Mouse (Mus musculus): ENCODE measurements at regions not wholly inside any gene's neighbourhood (a gene's known extent, or its start where the extent isn't known, plus 50 kb on each side); places are given as distances from the start of the nearest gene placed in this dataset.

DNA sequence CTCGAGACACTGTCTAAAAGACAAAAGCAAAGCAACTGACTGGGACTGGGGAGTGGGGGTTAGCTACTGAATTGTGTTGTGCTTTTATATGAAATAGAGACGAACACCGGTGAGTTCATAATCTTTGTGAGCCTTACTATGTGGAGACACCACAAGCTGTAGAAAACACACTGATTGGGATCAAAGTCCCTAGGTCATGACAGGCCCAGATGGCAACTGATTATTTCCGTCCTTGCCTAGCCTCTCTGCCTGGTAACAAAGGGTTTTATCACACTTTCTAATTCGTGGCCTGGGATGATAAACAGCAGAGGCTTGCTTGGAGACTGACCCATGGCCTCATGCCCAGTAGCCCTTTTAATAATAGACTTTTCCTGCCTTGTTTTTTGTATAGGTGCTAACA, 213.5 kb downstream of the Gm10260 start:
- 38% methylated on average over 5 of the region's 5 CpGs for WGBS
- Histone ChIP-seq H3K4me1 (ENCODE audit: control insufficient read depth, insufficient read depth, low read length) (peaks cover 29% of the 10 kb centered on the region), H3K4me3 (replicated peaks; ENCODE audit: extremely low read depth, low read depth, low read length) (no peak overlapping the region)
- no peak for TF ChIP-seq CTCF (IDR thresholded peaks at IDR 0.05; ENCODE audit: insufficient read depth, low read length)
- TF ChIP-seq POLR2A (IDR thresholded peaks at IDR 0.05; ENCODE audit: borderline replicate concordance, extremely low read depth, low read depth, low read length), result no peak
- no peak for DNase-seq

DNA sequence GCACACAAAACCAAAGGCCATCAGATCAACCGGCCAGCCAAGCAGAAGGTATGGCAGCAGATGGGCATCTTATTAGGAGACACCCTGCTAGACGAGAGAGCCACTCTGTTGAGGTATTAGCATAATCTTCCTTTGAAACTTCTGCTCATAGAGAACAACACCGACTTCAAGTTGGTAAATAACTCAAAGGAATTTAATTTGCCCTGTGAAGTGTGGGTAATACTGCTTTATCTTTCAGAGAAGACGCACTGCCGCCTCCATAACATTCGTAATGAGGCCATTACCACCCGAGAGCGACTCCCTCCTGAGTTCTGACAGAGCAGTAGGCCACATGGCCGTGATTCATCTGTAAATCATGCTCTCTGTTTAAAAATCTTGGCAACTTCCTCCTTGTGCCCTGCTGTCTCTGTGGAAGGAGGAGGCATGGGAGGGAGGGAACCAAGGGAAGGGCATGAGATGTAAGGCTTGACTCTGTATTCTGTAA, 214.4 kb downstream of the Gm10260 start:
- Histone ChIP-seq H3K4me1 (ENCODE audit: control insufficient read depth, insufficient read depth, low read length) (peaks cover 29% of the 10 kb centered on the region), H3K4me3 (replicated peaks; ENCODE audit: extremely low read depth, low read depth, low read length) (no peak overlapping the region)
- WGBS, result 49% methylated on average over 9 of the region's 9 CpGs
- no peak for DNase-seq
- no peak for TF ChIP-seq CTCF (IDR thresholded peaks at IDR 0.05; ENCODE audit: insufficient read depth, low read length)
- no peak for TF ChIP-seq POLR2A (IDR thresholded peaks at IDR 0.05; ENCODE audit: borderline replicate concordance, extremely low read depth, low read depth, low read length)

DNA sequence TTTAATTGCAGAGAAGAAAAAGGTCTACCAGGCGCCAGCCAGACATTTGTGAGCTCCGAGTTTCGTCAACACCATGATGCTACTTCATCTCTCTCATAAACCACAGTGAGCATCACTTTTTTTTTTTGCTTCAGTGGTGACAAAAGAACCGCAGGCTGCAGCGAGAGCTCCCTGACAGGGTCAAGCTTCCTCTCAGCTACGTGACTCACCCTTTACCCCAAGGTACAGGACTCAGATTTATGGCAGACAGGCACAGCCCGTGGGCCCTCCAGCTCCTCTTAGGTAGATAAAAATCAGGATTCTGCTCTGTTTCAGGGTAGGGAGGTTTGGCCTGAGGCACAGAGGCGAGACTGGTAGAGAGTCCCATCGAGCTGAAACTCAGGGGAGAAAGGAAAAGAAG, 220.7 kb downstream of the Gm10260 start:
- WGBS, result 83% methylated on average over 9 of the region's 9 CpGs
- no peak for TF ChIP-seq POLR2A (IDR thresholded peaks at IDR 0.05; ENCODE audit: borderline replicate concordance, extremely low read depth, low read depth, low read length)
- TF ChIP-seq CTCF (IDR thresholded peaks at IDR 0.05; ENCODE audit: insufficient read depth, low read length), result no peak
- no peak for DNase-seq

DNA sequence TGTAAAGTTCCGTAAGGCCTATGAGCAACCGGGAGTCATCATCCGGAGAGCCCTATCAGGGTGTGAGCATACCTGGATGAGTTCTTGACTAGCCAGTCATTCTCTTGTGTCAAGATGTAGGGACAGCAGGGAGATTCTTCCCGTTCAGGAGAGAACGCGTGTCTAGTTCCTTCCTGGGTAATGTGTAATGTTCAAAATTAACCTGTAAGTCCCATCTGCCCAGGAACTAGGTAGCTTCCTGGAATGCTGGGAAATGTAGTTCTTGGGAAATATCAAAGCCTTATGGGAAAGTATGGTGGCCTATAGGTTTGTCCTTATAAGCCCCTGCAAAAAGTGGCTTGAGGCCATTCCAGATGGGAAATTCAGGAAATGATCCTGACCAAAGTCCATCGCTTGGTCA, 222.0 kb downstream of the Gm10260 start:
- 91% methylated on average over 7 of the region's 7 CpGs for WGBS
- TF ChIP-seq CTCF (IDR thresholded peaks at IDR 0.05; ENCODE audit: insufficient read depth, low read length), result no peak
- TF ChIP-seq POLR2A (IDR thresholded peaks at IDR 0.05; ENCODE audit: borderline replicate concordance, extremely low read depth, low read depth, low read length), result no peak
- peaks cover 3% of the 10 kb centered on the region; the same call in 1 of the 2 replicates for H3K4me1 ChIP-seq (ENCODE audit: control insufficient read depth, insufficient read depth, low read length)
- no peak overlapping the region for H3K4me3 ChIP-seq (replicated peaks; ENCODE audit: extremely low read depth, low read depth, low read length)
- no peak for DNase-seq

More for the DNA sequence above, 220.7 kb downstream of the Gm10260 start:
- H3K4me1 ChIP-seq (ENCODE audit: control insufficient read depth, insufficient read depth, low read length), result no peaks in the 10 kb centered on the region
- H3K4me3 ChIP-seq (replicated peaks; ENCODE audit: extremely low read depth, low read depth, low read length), result no peak overlapping the region

DNA sequence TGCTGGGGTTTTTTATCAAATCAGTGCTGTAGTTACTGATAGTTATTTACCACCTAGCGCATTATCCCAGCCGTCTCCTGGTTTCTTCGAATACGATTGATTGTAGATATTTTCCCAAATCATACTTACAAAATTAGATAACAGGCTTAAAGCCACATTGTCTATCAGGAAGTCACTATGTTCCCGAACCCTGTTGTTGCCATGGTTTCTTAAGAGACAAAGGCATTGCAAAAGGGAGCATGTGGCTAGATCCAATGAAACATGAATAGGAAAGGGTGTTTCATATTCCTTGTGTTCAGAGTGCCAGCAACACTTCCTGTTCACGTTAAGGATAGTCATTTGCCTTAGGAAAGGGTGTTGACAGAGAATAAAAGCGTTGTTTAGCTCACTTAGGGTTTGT, 222.7 kb downstream of the Gm10260 start:
- whole genome bisulfite sequencing, result 60% methylated on average over 7 of the region's 7 CpGs
- TF ChIP-seq POLR2A (IDR thresholded peaks at IDR 0.05; ENCODE audit: borderline replicate concordance, extremely low read depth, low read depth, low read length) (no peak), CTCF (IDR thresholded peaks at IDR 0.05; ENCODE audit: insufficient read depth, low read length) (no peak)
- DNase-seq, result no peak
- no peak overlapping the region for H3K4me3 ChIP-seq (replicated peaks; ENCODE audit: extremely low read depth, low read depth, low read length)
- peaks cover 3% of the 10 kb centered on the region; the same call in 1 of the 2 replicates for H3K4me1 ChIP-seq (ENCODE audit: control insufficient read depth, insufficient read depth, low read length)

DNA sequence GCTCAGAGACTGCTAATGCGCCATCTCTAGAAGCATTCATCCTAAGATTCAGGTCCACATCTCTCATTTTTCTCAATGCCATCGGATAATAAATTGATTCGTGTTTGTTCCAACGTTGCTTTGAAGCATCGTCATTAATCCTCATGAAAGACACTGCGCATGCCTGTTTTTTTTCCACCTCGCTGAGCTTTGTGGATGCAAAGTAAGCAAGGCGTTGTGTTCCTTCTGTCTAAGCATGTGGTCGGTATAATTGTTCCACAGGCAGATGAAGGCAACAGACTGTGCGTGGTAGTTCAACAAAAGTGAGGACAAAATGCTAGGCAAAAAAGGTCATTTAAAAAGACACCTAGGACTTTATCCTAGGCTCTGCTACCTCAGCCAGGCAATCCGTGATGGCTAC, 223.2 kb downstream of the Gm10260 start:
- H3K4me3 ChIP-seq (replicated peaks; ENCODE audit: extremely low read depth, low read depth, low read length), result no peak overlapping the region
- TF ChIP-seq CTCF (IDR thresholded peaks at IDR 0.05; ENCODE audit: insufficient read depth, low read length), result no peak
- TF ChIP-seq POLR2A (IDR thresholded peaks at IDR 0.05; ENCODE audit: borderline replicate concordance, extremely low read depth, low read depth, low read length), result no peak
- H3K4me1 ChIP-seq (ENCODE audit: control insufficient read depth, insufficient read depth, low read length), result peaks cover 3% of the 10 kb centered on the region; the same call in 1 of the 2 replicates
- DNase-seq, result no peak
- 90% methylated on average over 11 of the region's 11 CpGs for WGBS

DNA sequence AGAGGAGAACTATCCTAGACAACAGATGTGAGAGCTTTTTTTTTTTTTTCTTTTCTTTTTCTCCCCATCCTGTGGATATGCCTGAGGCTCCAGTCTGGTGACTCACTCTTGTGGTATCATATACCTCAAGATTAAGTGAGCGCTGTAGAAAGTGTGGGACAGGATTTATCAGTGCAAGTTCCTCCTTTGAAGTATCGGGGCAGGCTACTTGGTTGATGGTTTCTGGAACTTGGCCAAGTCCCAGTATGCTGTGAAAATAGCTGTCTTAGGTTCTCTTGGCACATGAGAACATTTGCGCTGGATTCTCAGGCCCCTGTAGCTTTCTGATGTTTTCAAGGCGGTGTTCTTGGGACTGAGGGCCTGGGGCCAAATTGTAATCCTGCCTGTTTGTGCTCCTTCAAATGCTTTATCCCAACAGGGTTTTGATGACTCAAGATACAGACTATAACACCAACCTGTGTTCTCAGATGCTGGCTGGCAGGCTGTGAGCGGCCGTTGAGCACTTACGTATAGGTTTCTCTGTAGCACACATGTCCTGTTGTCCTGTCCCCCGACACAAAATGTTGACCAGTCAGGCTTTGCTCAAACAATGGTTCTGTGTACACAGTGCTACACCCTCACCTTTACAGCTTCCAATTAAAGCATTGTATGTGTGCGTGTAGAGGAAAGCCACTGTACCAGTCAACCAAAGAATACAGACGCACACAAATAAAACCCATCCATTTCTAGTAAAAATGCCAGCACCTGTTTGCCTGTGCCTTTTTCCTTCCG, 226.4 kb downstream of the Gm10260 start:
- H3K4me1 ChIP-seq (ENCODE audit: control insufficient read depth, insufficient read depth, low read length), result peaks cover 3% of the 10 kb centered on the region; the same call in 1 of the 2 replicates
- no peak overlapping the region for H3K4me3 ChIP-seq (replicated peaks; ENCODE audit: extremely low read depth, low read depth, low read length)
- WGBS, result 67% methylated on average over 11 of the region's 11 CpGs
- DNase-seq, result no peak
- TF ChIP-seq POLR2A (IDR thresholded peaks at IDR 0.05; ENCODE audit: borderline replicate concordance, extremely low read depth, low read depth, low read length) (no peak), CTCF (IDR thresholded peaks at IDR 0.05; ENCODE audit: insufficient read depth, low read length) (no peak)

DNA sequence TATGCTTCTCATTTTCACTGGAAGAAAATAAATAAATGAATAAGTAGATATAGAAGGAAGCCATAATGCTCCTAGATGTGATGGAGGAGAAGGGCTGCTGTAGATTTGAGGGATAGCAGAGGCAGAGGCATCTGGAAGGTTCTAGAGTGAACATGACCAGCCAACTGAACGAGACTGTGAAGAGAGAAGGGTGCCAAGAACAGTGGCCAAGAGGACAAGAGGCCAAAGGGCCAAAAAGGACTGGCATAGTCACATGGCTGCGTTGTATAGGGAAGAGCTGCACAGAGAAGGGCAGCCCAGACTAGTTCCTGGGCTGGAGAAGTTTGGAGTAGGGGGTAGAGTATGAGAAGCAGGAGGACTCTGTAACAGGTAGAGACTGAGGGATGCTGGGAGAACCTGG, 229.3 kb downstream of the Gm10260 start:
- 62% methylated on average over 2 of the region's 2 CpGs for WGBS
- no peak for DNase-seq
- TF ChIP-seq CTCF (IDR thresholded peaks at IDR 0.05; ENCODE audit: insufficient read depth, low read length) (no peak), POLR2A (IDR thresholded peaks at IDR 0.05; ENCODE audit: borderline replicate concordance, extremely low read depth, low read depth, low read length) (no peak)
- H3K4me3 ChIP-seq (replicated peaks; ENCODE audit: extremely low read depth, low read depth, low read length), result no peak overlapping the region
- peaks cover 3% of the 10 kb centered on the region; the same call in 1 of the 2 replicates for H3K4me1 ChIP-seq (ENCODE audit: control insufficient read depth, insufficient read depth, low read length)

DNA sequence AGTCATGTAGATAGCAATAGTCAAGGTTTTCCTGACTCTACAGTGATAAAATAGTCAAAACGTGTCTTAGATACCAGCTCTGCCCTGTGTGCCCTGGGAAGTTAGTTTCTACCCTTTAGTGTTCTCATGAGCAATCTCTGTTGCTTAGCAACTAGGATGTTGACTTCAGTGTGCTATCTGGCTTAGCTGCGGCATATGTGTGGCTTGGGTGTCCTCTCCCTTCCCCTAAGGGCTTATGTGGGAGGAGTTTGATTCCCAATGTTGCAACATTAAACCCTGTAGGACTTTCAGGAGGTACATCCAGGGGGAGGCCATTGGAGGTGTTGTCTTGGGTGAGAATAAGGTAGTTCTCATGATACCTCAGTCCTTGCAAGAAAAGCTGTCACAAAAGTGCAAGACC, 229.9 kb downstream of the Gm10260 start:
- H3K4me3 ChIP-seq (replicated peaks; ENCODE audit: extremely low read depth, low read depth, low read length), result no peak overlapping the region
- DNase-seq, result no peak
- TF ChIP-seq CTCF (IDR thresholded peaks at IDR 0.05; ENCODE audit: insufficient read depth, low read length) (no peak), POLR2A (IDR thresholded peaks at IDR 0.05; ENCODE audit: borderline replicate concordance, extremely low read depth, low read depth, low read length) (no peak)
- 24% methylated on average over 2 of the region's 2 CpGs for WGBS
- H3K4me1 ChIP-seq (ENCODE audit: control insufficient read depth, insufficient read depth, low read length), result peaks cover 3% of the 10 kb centered on the region; the same call in 1 of the 2 replicates

DNA sequence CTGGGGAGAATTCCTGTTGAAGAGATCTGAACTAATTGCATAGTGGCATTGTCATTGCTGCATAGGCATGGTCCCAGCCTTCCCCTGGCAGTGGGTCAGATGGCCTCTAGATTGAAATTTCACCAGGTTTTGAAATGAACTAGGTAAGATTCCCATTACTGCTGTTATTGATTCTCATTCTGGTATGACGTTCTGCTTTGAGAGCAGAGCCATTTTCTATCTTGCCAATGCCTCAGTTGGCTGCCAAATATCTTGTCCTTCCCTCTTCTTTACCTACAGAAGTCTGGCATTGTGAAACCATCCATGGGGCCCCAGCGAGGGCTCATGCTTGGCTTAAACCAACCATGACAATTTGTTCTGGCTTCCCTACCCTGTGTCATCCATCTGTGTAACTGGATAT, 232.5 kb downstream of the Gm10260 start:
- no peak for DNase-seq
- 89% methylated on average over 2 of the region's 2 CpGs for WGBS
- peaks cover 7% of the 10 kb centered on the region for H3K4me1 ChIP-seq (ENCODE audit: control insufficient read depth, insufficient read depth, low read length)
- TF ChIP-seq POLR2A (IDR thresholded peaks at IDR 0.05; ENCODE audit: borderline replicate concordance, extremely low read depth, low read depth, low read length), result no peak
- no peak for TF ChIP-seq CTCF (IDR thresholded peaks at IDR 0.05; ENCODE audit: insufficient read depth, low read length)
- H3K4me3 ChIP-seq (replicated peaks; ENCODE audit: extremely low read depth, low read depth, low read length), result no peak overlapping the region

Measured in lung, adult 2 months (tissue).